Mouse (Mus musculus) left cerebral cortex, adult 18-20 months (tissue): ENCODE measurements around the gene Lsamp. TPM values are rescaled to one million over a fixed set of nuclear protein-coding genes. Genes with fewer than 3 reads are reported as not detected.
"Not testable (repeated sequence)": the region's sequence is repeated elsewhere in the genome, so short reads cannot be mapped to it uniquely, and the experiment has no call there.

Experiments
- DNase-seq, 2 experiments: peaks; one replicate each; pipeline ENCODE4 v3.0.0; 2021 to 2022; ENCODE audit warnings: low spot score in 2 of 2, mixed read lengths in 1 of 2
- total RNA-seq, 2 experiments: library from RNA; stranded (reverse); gene quantifications; 2 replicates each; pipeline ENCODE4 v1.2.3; 2021

The Lsamp gene
- total RNA-seq, 2 experiments from 2014 or later: 200 to 230 TPM

- peak; percentile 16 to 45 for DNase-seq
Measured at GRCm38 (mm10) chr16:40466596-40466995, 482.4 kb downstream of the Lsamp start.

- DNase-seq: peak in 1 of 2 experiments; percentile 3
Measured at GRCm38 (mm10) chr16:40470946-40471345, 486.8 kb downstream of the Lsamp start.

- DNase-seq: no peak
Measured at GRCm38 (mm10) chr16:40471967-40472366, 487.8 kb downstream of the Lsamp start.

GRCm38 (mm10) chr16:40491606-40492005 lies 507.4 kb downstream of the Lsamp start:
- no peak for DNase-seq

- DNase-seq: no peak
Measured at GRCm38 (mm10) chr16:40504262-40504960, 520.2 kb downstream of the Lsamp start.

- peak; percentile 2 to 35 for DNase-seq
Measured at GRCm38 (mm10) chr16:40509146-40510030, 525.2 kb downstream of the Lsamp start.

GRCm38 (mm10) chr16:40536754-40537153 lies 552.6 kb downstream of the Lsamp start:
- no peak for DNase-seq

GRCm38 (mm10) chr16:40549663-40550062 lies 565.5 kb downstream of the Lsamp start:
- no peak for DNase-seq

GRCm38 (mm10) chr16:40555608-40556007 lies 571.4 kb downstream of the Lsamp start:
- no peak for DNase-seq

- DNase-seq: no peak
Measured at GRCm38 (mm10) chr16:40557680-40558249, 573.6 kb downstream of the Lsamp start.

- DNase-seq: no peak
Measured at GRCm38 (mm10) chr16:40567431-40567941, 583.3 kb downstream of the Lsamp start.

- no peak for DNase-seq
Measured at GRCm38 (mm10) chr16:40572085-40572745, 588.1 kb downstream of the Lsamp start.

GRCm38 (mm10) chr16:40582076-40582475 lies 597.9 kb downstream of the Lsamp start:
- DNase-seq: no peak

- no peak for DNase-seq
Measured at GRCm38 (mm10) chr16:40593161-40593560, 609.0 kb downstream of the Lsamp start.

- no peak for DNase-seq
Measured at GRCm38 (mm10) chr16:40601431-40602387, 617.5 kb downstream of the Lsamp start.

GRCm38 (mm10) chr16:40607509-40607908 lies 623.3 kb downstream of the Lsamp start:
- no peak for DNase-seq

GRCm38 (mm10) chr16:40616697-40617096 lies 632.5 kb downstream of the Lsamp start:
- DNase-seq: not testable (repeated sequence)

GRCm38 (mm10) chr16:40621086-40621485 lies 636.9 kb downstream of the Lsamp start:
- DNase-seq: not testable (repeated sequence)

- DNase-seq: no peak
Measured at GRCm38 (mm10) chr16:40627159-40627558, 643.0 kb downstream of the Lsamp start.
